Mouse (Mus musculus) midbrain, embryonic 10.5 days (tissue): ENCODE measurements at regions not wholly inside any gene's neighbourhood (a gene's known extent, or its start where the extent isn't known, plus 50 kb on each side); places are given as distances from the start of the nearest gene placed in this dataset.
A peak's percentile ranks its signal among the peaks of the same experiment; 100 is the strongest.

ENCODE experiments used
- DNase-seq: peaks from one replicate; pipeline ENCODE4 v3.0.0-alpha.2; 2017; ENCODE audit warnings: low spot score
- H3K27ac ChIP-seq: fragments of 300-500 bp; sonication (generic); replicated peaks from 2 replicates; pipeline ENCODE4 v1.5.1; 2016; ENCODE audit warnings: mild to moderate bottlenecking
- H3K27me3 ChIP-seq: fragments of 300-500 bp; sonication (generic); 2 replicates; pipeline ENCODE4 v1.6.1; 2016; ENCODE audit warnings: low read depth, mild to moderate bottlenecking; ENCODE audit not compliant: poor library complexity, severe bottlenecking
- H3K36me3 ChIP-seq: fragments of 300-500 bp; sonication (generic); 2 replicates; pipeline ENCODE4 v1.6.1; 2016; ENCODE audit warnings: mild to moderate bottlenecking, moderate library complexity
- H3K4me1 ChIP-seq: fragments of 300-500 bp; sonication (generic); 2 replicates; pipeline ENCODE4 v1.6.1; 2016
- H3K4me3 ChIP-seq: fragments of 300-500 bp; sonication (generic); 2 replicates; pipeline ENCODE4 v1.5.1; 2016; ENCODE audit warnings: mild to moderate bottlenecking, moderate library complexity
- H3K9me3 ChIP-seq: fragments of 300-500 bp; sonication (generic); replicated peaks from 2 replicates; pipeline ENCODE4 v1.6.1; 2016; ENCODE audit warnings: mild to moderate bottlenecking
- WGBS: fragments of 180-500 bp; shearing (Covaris S2); methylation state at CpG from one replicate; pipeline ENCODE4 v1.1.7; 2016; 5-methylcytosine and 5-hydroxymethylcytosine counted together

DNA sequence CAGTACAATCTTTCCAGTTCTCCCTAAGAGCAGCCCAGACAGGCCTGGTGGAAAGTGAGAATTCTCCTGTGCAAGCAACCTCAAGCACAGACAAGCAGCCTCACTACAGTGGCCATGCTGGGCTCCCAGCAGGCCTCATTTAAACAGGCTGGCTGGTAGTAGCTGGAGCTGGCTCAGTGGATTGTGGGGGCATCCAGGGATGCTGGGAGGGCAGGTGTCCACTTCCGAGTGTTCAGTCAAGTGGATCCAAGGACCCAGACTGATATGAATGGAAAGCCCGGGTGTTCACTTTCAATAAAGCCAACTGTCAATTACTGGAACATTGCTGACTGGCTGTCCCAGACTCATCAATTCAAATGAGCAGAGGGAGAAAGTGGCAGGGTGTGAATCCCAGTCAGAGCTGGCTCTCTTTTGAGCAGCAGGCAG, 77.2 kb upstream of the Cxcr4 start:
- no peak for DNase-seq
- Histone ChIP-seq H3K36me3 (no peaks in the 10 kb centered on the region), H3K27ac (peak overlapping the region; percentile 69), H3K4me1 (peaks cover 21% of the 10 kb centered on the region), H3K27me3 (0 out of 2 replicates have a peak, but pooled peaks cover 4% of the 10 kb centered on the region), H3K9me3 (peaks cover 4% of the 10 kb centered on the region; the same call in 1 of the 2 replicates), H3K4me3 (no peak overlapping the region)
- WGBS, result 45% methylated on average over 2 of the region's 2 CpGs

DNA sequence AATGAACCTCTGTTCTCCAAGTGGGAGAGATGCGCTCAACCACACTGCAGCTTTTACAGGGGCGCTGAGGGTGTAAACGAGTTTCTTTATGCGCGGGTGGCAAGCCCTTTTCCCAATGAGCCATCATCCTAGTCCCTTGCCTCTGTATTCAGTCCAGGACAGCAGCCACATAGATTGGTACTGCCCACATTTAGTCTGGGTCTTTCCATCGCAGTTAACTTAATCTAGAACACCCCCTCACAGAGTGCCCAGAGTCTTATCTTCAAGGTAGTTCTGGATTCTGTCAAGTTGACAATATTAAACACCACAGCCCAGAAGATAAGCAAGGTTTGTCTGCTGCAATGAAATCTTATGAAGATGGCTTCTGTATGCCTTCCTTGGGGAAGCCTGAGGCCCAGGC, 76.6 kb upstream of the Cxcr4 start:
- Histone ChIP-seq H3K27me3 (0 out of 2 replicates have a peak, but pooled peaks cover 4% of the 10 kb centered on the region), H3K4me1 (peaks cover 21% of the 10 kb centered on the region), H3K36me3 (no peaks in the 10 kb centered on the region), H3K9me3 (peaks cover 4% of the 10 kb centered on the region; the same call in 1 of the 2 replicates), H3K27ac (peak overlapping the region; percentile 69), H3K4me3 (no peak overlapping the region)
- DNase-seq, result no peak
- WGBS, result 76% methylated on average over 6 of the region's 6 CpGs

DNA sequence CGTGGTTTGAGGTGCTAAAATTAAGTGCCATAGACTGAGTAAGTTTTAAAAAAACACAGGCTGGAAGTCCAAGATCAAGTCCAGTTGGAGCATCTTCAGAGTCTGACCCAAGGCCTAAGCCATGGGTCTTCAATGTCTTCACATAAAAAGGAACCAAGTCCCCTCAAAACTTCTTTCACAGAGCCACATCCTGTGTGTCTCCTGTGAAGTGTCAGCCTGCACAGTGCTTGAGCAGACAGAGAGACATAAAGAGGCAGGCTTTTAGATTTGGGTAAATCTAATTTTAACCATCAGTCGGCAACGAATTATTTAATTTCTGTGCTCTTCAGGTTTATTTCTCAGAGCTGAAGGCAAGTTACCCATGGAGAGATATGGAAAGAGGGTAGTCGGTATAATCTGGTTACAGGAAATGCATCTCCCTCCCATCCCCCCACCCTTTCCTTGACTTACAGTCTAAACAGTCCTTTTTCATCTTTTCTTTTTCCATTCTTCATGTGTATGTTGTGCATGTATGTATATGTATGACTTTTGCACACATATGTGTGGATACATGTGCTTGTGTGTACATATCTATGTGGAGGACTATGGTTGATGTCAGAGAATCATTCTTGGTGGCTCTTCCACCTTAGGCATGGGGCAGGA, 75.1 kb upstream of the Cxcr4 start:
- DNase-seq, result no peak

DNA sequence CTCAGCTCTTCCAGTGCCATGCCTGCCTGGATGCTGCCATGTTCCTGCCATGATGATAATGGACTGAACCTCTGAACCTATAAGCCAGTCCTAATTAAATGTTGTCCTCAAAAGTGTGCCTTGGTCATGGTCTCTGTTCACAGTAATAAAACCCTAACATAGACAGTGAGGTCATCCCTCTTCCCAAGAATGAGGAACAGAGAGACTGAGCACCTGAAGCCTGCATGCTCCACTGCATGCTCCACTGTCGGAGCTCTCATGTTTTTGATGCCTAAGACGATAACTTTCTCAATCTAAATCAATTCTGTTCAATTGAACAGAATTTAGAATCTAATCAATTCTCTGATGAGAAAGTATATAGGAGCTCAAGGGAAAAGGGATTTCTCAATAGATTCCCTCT, 71.1 kb upstream of the Cxcr4 start:
- Histone ChIP-seq H3K36me3 (no peaks in the 10 kb centered on the region), H3K4me3 (no peak overlapping the region), H3K9me3 (no peaks in the 10 kb centered on the region; the same call in 1 of the 2 replicates), H3K27ac (no peak overlapping the region), H3K27me3 (no peaks in the 10 kb centered on the region), H3K4me1 (peaks cover 8% of the 10 kb centered on the region)
- DNase-seq, result no peak
- 92% methylated on average over 2 of the region's 2 CpGs for WGBS

More for the DNA sequence above, 75.1 kb upstream of the Cxcr4 start:
- Histone ChIP-seq H3K36me3 (no peaks in the 10 kb centered on the region), H3K27ac (no peak overlapping the region), H3K27me3 (0 out of 2 replicates have a peak, but pooled peaks cover 4% of the 10 kb centered on the region), H3K9me3 (no peaks in the 10 kb centered on the region; the same call in 1 of the 2 replicates), H3K4me1 (peaks cover 21% of the 10 kb centered on the region), H3K4me3 (no peak overlapping the region)
- whole genome bisulfite sequencing, result 85% methylated on average over 4 of the region's 4 CpGs

DNA sequence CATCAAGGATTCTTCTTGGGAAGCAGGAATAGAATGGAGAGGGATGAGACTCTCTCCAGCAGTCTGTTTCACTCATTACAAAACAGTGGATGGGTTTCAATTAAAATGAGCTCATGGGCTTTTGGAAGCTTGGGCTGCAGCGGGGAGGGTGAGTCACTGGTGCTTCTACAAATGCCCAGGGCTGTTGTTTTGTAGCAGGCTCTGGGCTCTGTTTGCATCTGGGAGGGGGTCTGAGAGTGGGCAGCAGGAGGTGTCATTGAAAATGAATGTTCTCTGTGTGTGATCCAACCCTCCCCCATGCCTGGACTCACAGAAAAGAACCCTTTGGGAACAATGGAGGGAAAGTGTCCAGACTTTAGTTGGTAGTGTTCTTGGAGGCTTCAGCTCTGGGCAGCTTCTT, 67.8 kb upstream of the Cxcr4 start:
- Histone ChIP-seq H3K9me3 (no peaks in the 10 kb centered on the region; the same call in 1 of the 2 replicates), H3K27me3 (no peaks in the 10 kb centered on the region), H3K27ac (peak overlapping the region; percentile 49; the same call in 1 of the 2 replicates), H3K36me3 (no peaks in the 10 kb centered on the region), H3K4me1 (peaks cover 14% of the 10 kb centered on the region), H3K4me3 (no peak overlapping the region)
- WGBS, result 65% methylated on average over 1 of the region's 1 CpGs
- no peak for DNase-seq

DNA sequence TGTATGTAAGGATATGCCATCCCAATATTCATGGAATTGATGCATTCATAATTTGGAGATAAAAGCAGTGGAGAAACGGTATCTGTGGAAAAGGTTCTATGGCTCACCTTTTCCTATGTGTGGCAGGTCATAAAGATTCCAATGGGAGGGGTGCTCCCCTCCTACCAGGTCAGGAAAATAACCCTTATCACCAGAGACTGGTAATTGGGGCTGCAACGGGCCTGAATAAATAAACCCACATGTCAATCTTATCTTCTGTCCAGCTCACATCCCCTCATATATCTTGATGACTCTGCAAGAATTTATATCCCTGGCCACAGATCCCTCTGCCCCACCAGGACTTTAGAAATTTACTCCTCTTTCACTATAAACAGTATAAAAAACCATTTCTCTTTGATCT, 66.7 kb upstream of the Cxcr4 start:
- Histone ChIP-seq H3K27me3 (no peaks in the 10 kb centered on the region), H3K4me1 (peaks cover 23% of the 10 kb centered on the region), H3K36me3 (no peaks in the 10 kb centered on the region), H3K9me3 (no peaks in the 10 kb centered on the region; the same call in 1 of the 2 replicates), H3K27ac (no peak overlapping the region), H3K4me3 (no peak overlapping the region)
- DNase-seq, result no peak
- WGBS, result 75% methylated on average over 2 of the region's 2 CpGs

DNA sequence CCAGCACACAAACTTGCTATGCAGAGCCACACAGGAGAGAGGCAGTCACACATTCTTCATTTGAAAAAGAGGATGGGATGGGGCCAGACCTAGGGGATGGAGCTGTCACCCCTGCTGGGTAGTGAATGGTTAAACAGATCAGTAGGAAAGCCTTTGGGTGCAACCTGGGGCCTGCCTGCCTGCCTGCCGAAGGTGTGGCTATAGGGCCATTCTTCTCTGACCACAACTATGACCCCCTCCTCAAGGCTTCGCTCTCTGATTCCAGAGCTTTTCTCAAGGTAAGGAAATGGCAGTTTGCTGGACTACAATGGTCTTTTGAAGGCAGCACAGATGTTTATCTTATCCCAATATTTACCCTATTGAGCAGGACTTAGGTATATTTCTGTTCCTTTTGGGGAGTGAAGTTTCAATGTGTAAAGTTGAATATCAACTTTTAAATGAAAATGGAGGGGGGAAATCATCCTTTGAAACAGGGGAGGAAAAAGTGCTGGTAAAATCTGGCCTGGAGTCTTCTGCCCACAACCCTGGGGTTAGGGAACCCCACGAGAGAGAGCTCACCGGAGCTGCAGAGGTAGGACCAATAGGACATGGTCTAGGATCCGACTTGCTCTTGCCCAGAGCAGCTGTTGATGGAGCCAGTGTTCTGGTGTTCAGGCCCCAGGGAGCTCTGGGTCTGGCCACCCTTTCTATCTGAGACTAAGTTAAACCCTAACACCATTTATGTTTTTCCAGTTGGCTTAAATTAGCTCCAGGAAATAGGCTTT, 62.2 kb upstream of the Cxcr4 start:
- DNase-seq, result no peak
- Histone ChIP-seq H3K27ac (0 out of 2 replicates have a peak overlapping the region, but pooled peaks have one; percentile 2), H3K4me3 (no peak overlapping the region), H3K36me3 (no peaks in the 10 kb centered on the region), H3K4me1 (peaks cover 33% of the 10 kb centered on the region), H3K9me3 (no peaks in the 10 kb centered on the region; the same call in 1 of the 2 replicates), H3K27me3 (peaks cover 8% of the 10 kb centered on the region)
- 65% methylated on average over 5 of the region's 5 CpGs for WGBS

DNA sequence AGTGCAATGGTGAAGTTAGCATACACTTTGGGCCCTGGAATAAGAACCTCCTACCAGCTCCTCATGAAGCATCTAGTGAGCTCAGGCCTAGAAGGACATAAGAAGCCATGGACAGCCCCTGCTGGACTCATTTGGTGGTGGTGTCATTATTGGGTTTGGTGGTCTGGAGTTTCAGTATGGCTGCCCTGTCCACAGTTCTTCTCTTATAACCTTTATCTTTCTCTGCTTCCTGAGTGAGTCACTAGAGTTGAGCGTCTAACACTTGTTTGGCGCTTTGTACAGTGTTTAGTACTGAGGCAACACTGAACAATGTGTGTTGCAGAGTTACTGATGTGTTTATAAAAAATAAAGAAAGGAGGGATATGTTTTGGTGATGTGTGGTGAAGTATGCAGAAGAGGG, 58.5 kb upstream of the Cxcr4 start:
- DNase-seq, result no peak
- H3K4me1 ChIP-seq, result peaks cover 39% of the 10 kb centered on the region

DNA sequence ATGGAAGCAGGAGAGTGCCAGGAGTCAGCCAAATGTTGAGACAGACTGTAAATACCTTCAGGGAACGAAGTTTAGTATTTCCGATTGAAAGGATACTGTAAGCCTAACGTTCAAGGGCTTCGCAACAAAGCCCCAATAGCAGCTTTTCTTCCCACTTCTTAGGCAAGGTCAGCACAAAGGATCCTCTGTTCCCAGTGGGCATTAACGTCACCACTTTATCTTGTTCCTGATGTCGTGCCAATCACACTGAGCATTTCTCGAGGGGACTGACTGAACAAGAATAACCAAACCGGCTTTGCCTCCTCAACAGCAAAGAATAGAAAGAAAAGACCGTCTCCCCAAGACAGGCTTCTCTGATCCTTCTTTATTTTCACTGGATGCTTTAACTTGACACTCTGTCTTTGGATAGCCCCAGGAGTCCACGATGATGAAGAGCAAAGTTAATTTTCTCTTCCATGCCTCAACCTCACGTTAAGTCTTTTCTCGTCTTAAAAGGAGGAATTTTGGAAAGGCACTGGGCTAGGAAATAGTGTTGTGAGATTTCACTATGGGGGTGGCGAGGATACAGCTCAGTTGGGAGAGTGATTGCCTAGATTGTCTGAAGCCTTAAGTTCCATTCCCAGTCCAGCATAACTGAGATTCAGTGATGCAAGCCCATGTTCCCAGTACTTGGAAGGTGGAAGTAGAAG, 57.5 kb upstream of the Cxcr4 start:
- H3K27me3 ChIP-seq, result peaks cover 8% of the 10 kb centered on the region
- no peak overlapping the region for H3K4me3 ChIP-seq
- DNase-seq, result no peak
- H3K4me1 ChIP-seq, result peaks cover 31% of the 10 kb centered on the region
- no peaks in the 10 kb centered on the region for H3K36me3 ChIP-seq
- WGBS, result 38% methylated on average over 13 of the region's 13 CpGs
- no peaks in the 10 kb centered on the region for H3K9me3 ChIP-seq
- H3K27ac ChIP-seq, result peak overlapping the region; percentile 63

More for the DNA sequence above, 58.5 kb upstream of the Cxcr4 start:
- Histone ChIP-seq H3K4me3 (no peak overlapping the region), H3K27ac (no peak overlapping the region), H3K9me3 (no peaks in the 10 kb centered on the region), H3K36me3 (no peaks in the 10 kb centered on the region), H3K27me3 (peaks cover 8% of the 10 kb centered on the region)
- 96% methylated on average over 2 of the region's 2 CpGs for WGBS

DNA sequence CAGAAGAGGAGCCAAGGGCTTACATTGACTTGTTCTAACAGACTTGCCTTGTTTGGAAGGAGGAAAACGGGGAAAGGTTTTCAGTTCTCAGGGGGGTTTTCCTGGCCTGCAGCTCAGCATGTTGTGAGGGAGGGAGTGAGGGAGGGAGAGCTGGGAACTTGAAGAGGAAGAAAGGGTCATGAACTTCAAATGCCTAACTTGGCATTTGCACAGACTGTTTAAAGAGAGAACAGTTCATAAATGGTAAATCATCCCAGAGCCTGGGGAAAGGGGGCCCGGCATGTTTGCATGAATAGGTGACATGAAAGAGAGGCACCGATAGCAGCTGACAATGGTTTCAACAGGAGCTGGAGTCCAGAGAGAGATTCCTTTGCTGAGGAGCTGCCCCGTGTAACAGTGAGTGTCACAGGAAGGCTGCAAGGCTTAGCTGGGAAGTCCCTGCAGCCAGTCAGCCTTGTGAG, 51.3 kb upstream of the Cxcr4 start:
- H3K27ac ChIP-seq, result peak overlapping the region; percentile 1
- 15% methylated on average over 4 of the region's 4 CpGs for WGBS

DNA sequence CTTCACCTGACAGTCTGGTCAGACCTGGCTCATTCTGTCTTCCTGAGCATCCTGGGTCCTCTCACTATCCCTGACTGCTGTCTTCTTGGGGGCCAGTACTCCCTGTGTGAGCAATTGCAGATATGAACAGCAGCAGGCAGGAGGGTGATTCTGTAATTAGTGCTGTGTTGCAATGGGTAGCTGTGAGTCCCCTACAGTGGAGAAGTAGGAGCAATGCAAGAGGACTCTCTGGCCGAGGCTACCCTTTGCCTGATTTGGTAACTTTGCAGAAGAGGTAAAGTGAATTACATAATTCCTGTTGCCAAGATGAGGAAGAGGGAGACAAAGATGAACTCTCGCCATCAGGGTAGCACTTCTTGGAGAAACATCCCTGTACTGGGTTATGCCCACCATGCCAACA, 50.1 kb upstream of the Cxcr4 start:
- H3K27ac ChIP-seq, result 0 out of 2 replicates have a peak overlapping the region, but pooled peaks have one; percentile 23
- peaks cover 39% of the 10 kb centered on the region for H3K4me1 ChIP-seq
- 88% methylated on average over 2 of the region's 2 CpGs for WGBS
- H3K36me3 ChIP-seq, result no peaks in the 10 kb centered on the region
- no peaks in the 10 kb centered on the region for H3K9me3 ChIP-seq
- H3K4me3 ChIP-seq, result no peak overlapping the region
- DNase-seq, result no peak
- H3K27me3 ChIP-seq, result peaks cover 15% of the 10 kb centered on the region

More for the DNA sequence above, 51.3 kb upstream of the Cxcr4 start:
- Histone ChIP-seq H3K4me1 (peaks cover 39% of the 10 kb centered on the region), H3K36me3 (no peaks in the 10 kb centered on the region), H3K27me3 (peaks cover 15% of the 10 kb centered on the region), H3K9me3 (no peaks in the 10 kb centered on the region), H3K4me3 (no peak overlapping the region)
- peak; percentile 26 for DNase-seq
